Mouse (Mus musculus) frontal cortex, adult (tissue): ENCODE data around the gene Dst.

Experiments
- ATAC-seq: cut with Nextera tagmentation; 2 replicates; pipeline ENCODE4 v1.9.2; 2017; ENCODE audit warnings: mild to moderate bottlenecking, moderate library complexity, mixed read lengths; ENCODE audit not compliant: low TSS enrichment

Dst gene

DNA sequence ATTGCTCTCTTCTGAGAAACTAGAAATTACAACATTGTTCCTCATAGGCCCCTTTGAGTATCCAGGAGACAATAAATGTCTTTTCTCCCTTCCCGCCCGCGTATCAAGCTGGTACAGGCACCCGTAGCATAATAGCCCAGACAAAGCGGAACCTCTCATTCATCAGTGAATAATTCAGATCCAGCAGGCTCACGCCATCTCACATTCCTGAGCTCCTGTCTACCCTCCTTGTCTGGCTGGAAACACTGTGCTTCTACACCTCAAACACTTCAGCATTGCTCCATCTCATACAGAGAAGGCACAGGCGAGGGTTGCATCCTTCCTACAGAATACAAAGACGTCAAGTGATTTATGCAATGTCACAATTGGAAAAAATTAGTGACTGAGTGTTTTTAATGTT lies 23.8 kb downstream of the Dst start:
- no peak for ATAC-seq

- ATAC-seq: no peak
These were observed 24.2 kb downstream of the Dst start for GRCm38 (mm10) chr1:33932196-33932595.

DNA sequence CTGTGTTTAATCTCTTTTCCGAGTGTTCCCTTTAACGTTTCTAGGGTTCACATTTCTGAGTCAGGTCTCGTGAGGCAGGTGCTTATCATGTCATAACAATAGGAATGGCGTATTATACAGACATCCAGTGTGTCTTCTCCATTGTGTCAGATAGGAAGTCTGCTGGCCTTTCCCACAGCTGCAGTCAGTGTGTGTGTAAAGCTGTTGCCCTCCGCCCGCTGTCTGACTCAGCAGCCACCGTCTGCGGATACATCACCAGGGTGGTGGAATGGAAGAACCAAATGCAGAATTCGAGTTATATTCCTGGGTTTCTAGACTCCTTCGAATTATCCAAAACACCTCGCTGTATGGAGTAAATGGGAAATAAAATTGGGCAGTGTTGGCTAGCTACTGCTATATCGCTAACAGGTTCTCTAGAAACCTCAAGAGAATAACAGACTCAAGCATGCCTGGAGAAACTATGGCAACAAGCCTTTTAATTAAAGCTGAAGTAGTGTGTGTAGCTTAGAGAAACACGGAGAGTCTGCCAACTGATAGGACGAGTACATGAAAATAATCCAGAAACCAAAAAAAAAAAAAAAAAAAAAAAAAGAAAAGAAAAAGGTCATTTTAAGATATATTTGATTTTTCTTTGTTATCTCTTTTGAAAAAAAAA lies 24.9 kb downstream of the Dst start:
- ATAC-seq: peak; percentile 67

DNA sequence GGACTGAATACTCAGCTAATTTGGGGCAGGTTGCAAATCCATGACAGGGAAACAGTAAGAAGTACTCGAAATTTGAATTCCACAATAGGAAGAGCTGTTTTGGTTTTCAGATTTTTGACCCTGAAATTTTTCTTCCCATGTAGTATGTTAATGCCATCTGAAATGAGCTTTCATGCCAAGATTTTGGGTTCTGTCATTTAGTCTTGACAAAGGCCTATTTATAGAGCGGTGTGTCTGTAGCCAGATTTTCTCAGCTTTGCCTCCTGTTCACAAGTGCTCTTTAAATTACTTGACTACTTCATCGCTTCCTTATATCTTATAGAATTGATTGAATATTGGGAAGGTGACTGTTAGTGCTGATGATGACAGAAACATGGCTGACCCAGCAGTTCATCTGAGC lies 27.9 kb downstream of the Dst start:
- peak; percentile 28; the same call in 1 of the 2 replicates for ATAC-seq

GRCm38 (mm10) chr1:33939828-33940227 lies 31.8 kb downstream of the Dst start:
- ATAC-seq: no peak

DNA sequence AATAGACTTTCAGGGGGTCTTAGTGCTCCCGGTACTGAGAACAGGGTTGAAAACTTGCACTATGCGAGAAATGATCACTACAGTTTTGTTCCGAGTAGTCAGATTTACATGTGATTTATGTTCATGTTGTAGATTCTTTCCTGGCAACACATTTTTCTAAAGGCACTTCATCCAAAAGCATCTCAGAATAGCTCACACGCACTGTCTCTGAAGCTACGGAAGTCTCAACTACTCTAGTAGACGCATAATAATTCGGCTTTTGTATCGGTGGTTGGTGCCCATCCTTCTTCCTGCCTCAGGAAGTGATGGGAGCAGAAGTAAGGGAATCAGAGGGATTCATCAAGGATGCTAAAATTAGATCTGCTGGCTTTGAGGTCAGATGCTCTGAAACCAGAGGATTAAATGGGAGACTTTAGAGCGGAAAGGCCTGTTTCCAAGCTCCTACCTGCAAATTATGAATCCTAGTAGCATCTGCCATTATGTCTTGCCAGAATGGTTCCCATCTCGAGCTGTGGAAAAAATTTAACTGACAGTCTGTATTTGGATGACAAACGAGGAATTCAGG lies 32.4 kb downstream of the Dst start:
- ATAC-seq: peak; percentile 53

DNA sequence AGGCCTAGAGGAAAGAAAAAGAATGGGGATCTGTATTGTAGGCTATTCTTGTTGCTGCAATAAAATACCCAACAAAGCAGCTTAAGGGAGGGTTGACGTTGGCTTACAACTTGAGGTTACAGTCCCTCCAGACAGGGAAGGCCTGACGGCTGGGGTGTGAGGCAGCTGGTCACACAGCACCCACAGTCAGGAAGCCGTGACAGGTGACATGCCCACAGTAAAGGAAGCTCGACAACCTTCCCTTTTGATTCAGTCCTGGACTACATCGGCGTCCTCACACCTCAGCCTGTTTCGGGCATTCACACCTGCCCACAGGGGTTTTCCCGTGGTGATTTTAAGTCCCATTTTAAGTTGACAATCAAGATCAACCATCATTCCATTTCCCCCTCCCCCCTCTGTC lies 34.6 kb downstream of the Dst start:
- ATAC-seq: no peak

- no peak for ATAC-seq
These were observed 35.9 kb downstream of the Dst start for GRCm38 (mm10) chr1:33943943-33944342.

- no peak for ATAC-seq
These were observed 37.1 kb downstream of the Dst start for GRCm38 (mm10) chr1:33944977-33945750.

GRCm38 (mm10) chr1:33945756-33946155 lies 37.7 kb downstream of the Dst start:
- no peak for ATAC-seq

GRCm38 (mm10) chr1:33946601-33947395 lies 38.8 kb downstream of the Dst start:
- peak; percentile 92 for ATAC-seq

DNA sequence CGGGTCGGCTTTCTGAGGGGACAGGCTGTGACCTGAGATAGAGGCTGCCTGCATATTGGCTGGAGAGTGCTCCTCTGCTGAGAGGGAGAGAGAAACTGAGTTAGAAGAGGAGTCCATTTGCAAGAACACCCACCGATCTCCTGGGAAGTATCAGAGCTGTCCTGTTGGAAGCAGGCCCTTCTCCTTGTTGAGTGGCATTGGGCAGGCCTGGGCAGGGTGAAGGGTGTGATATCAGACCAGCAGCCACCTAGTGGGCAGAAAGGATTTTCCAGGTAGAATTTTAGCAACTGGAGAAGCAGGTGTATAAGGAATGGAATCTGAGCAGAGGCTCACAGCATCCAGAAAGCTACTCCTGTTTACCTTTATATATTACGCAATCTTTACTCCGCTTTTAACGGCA lies 39.8 kb downstream of the Dst start:
- no peak for ATAC-seq

- no peak for ATAC-seq
These were observed 40.5 kb downstream of the Dst start for GRCm38 (mm10) chr1:33948511-33948910.

DNA sequence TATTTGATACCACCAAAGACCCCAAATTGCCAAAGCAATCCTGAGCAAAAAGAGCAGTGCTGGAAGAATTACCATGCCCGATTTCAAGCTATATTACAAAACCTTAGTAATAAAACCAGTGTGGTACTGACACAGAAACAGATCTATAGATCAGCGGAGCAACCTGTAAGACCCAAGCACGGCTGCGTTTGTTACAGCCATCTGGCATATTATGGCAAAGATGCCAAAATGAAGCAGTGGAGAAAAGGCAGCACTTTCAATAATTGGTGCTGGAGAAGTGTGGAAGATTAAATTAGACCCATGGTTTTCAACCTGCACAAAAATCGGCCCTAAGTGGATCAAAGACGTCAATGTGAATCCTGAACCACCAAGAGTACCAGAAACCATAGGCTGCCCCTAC lies 47.6 kb downstream of the Dst start:
- no peak for ATAC-seq

DNA sequence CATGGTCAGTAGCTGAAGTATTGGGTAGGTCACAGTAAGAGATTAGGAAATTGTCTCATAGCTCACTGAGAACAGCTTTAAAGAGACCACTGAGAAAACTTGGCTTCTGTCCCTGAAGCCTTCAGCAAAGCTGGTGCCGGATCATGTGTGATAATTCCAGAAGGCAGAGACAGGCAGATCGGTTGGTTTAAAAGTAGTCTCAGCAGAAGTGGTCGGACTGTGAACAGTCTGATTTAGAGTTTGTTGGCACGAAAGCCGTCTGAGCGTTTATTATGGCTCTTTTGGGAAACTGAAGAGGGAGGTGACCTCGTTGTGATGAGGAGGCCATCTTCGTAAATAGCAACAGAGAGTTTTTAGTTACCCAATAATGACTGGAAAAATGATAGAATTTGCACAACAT lies 52.4 kb downstream of the Dst start:
- no peak for ATAC-seq

DNA sequence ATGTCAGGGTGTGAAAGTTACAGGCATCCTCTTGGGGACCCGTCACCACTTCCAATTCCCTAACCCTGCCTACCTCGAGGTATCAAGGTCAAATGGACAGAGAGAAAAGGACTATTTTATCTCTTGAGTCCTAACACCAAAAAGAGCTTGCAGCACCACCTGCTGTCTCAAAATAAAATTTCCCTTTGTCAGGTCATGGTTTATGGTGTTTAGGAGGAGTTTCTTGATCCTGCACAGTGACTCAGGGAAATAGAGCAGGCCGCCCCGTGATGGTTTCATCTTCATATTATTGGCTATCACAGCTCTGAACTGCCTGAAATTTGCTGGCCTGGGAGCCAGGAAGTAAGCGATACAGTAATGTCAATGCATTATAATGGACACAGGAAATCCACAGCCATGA lies 56.6 kb downstream of the Dst start:
- ATAC-seq: peak; percentile 38; the same call in 1 of the 2 replicates

DNA sequence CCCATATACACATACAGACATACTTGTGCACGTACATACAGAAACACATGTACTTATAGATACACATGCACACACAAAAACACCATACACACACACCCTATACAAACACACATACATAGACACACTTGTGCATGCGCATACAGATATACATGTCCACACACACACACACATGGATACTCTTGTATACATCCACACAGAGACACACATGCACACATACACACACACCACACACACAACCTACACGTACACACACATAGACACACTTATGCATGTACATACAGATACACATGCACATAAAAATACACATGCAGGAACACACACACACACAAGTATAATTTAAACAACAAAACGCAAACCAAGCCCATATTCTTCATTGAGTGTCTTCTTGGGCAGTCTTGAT lies 57.8 kb downstream of the Dst start:
- no peak for ATAC-seq

- peak; percentile 60 for ATAC-seq
These were observed 58.3 kb downstream of the Dst start for GRCm38 (mm10) chr1:33966328-33966727.

GRCm38 (mm10) chr1:33967206-33967605 lies 59.2 kb downstream of the Dst start:
- peak; percentile 66; the same call in 1 of the 2 replicates for ATAC-seq

DNA sequence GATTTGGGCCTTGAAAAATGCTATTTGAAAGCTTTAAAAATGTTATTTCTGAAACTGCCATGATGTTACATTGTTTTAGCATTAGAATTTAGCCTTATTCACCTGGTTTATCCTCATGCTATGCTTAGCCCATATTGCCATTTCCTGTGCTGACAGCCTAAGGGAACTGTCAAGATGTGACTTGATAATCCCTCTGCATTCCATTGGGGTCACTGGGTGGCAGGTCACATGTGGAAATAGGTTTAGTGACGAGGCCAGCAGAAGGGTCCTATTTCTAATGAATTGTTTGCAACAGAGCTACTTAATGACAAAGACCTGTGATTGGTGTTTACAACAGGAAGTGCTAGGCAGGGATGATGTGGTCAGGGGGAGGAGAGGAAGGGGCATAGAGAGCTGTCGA lies 61.9 kb downstream of the Dst start:
- ATAC-seq: no peak

DNA sequence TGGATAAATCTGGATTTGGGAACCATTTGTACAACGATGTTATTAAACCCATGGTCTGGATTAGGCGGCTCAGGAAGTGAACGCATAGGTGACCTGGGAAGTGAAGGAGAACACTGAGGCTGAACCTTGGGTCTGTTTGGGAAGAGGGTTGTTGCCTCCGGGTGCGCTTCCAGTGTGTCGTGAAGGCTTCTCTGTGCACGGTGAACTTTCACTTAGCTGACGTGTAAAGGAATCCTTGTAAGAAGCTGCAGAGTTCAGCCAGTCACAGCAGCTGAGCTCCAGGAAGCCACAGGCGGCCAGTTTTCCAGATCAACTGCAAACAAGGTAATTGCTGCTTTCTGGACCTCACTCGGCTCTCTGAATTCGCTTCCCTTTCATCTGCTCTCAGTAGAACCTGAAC lies 66.4 kb downstream of the Dst start:
- ATAC-seq: no peak

DNA sequence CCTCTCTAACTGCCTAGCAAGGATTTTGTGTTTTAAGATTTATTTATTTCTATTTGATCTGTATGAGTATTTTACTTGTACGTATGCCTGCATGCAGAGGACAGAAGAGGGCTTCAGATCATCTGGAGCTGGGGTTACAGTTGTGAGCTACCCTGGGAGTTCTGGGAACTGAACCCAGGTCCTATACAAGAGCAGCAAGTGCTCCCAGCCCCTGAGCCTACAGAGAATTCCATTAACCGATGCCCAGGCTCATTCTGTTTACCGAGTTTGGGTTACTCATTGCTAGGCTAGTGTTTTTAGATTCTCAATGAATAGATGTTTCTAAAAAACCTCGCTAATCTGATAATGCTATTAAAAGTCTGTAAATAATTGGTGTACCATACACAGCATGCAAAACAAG lies 67.3 kb downstream of the Dst start:
- ATAC-seq: no peak
